Mouse (Mus musculus) liver, postnatal 0 days (tissue): ENCODE results near the gene Cyp2e1. TPM values are rescaled to one million over a fixed set of nuclear protein-coding genes. Genes with fewer than 3 reads are reported as not detected.

Source experiments
- ATAC-seq: fragments of 200-750 bp; cut with Nextera tagmentation; 2 replicates; pipeline ENCODE4 v1.8.0; 2017; ENCODE audit warnings: mild to moderate bottlenecking, moderate library complexity
- DNase-seq: peaks from one replicate; pipeline ENCODE4 v3.0.0-alpha.2; 2016
- H3K27ac ChIP-seq: fragments of 300-500 bp; sonication (generic); 2 replicates; pipeline ENCODE4 v1.5.1; 2014; ENCODE audit warnings: antibody characterized with exemption, moderate library complexity, mild to moderate bottlenecking, low read depth
- H3K27me3 ChIP-seq: fragments of 300-500 bp; sonication (generic); 2 replicates; pipeline ENCODE4 v1.6.1; 2014; ENCODE audit warnings: low read length, control low read depth, mixed read lengths; ENCODE audit not compliant: insufficient read depth
- H3K36me3 ChIP-seq: fragments of 300-500 bp; sonication (generic); replicated peaks from 2 replicates; pipeline ENCODE4 v1.6.1; 2014; ENCODE audit warnings: mild to moderate bottlenecking, control low read depth, low read length, moderate library complexity, mixed read lengths; ENCODE audit not compliant: insufficient read depth
- H3K4me1 ChIP-seq: fragments of 300-500 bp; sonication (generic); 2 replicates; pipeline ENCODE4 v1.6.1; 2014; ENCODE audit warnings: antibody characterized with exemption, mild to moderate bottlenecking, control low read depth; ENCODE audit not compliant: insufficient read depth
- H3K4me2 ChIP-seq: fragments of 300-500 bp; sonication (generic); 2 replicates; pipeline ENCODE4 v1.6.1; 2014; ENCODE audit warnings: low read depth, mild to moderate bottlenecking, low read length, moderate library complexity, mixed read lengths
- H3K4me3 ChIP-seq: fragments of 300-500 bp; sonication (generic); 2 replicates; pipeline ENCODE4 v1.5.1; 2014; ENCODE audit warnings: low read depth, low read length
- H3K9ac ChIP-seq: fragments of 300-500 bp; sonication (generic); replicated peaks from 2 replicates; pipeline ENCODE4 v1.6.1; 2014; ENCODE audit warnings: mild to moderate bottlenecking, moderate library complexity
- H3K9me3 ChIP-seq: fragments of 300-500 bp; sonication (generic); 2 replicates; pipeline ENCODE4 v1.6.1; 2016; ENCODE audit warnings: mild to moderate bottlenecking, control low read depth, low read length, mixed read lengths
- CTCF ChIP-seq: sonication (generic); IDR thresholded peaks from 2 replicates; pipeline ENCODE4 v1.5.1; 2016; ENCODE audit warnings: antibody characterized with exemption, low read depth
- EP300 ChIP-seq: IDR thresholded peaks from 2 replicates; pipeline ENCODE4 v1.6.1; 2016; ENCODE audit warnings: antibody characterized with exemption, low read depth, mild to moderate bottlenecking
- WGBS: fragments of 180-500 bp; shearing (Covaris S2); extraction: QIAGEN DNeasy Blood & Tissue Kit; methylation state at CpG from one replicate; pipeline ENCODE4 v1.1.7; 2014; ENCODE audit not compliant: insufficient replicate concordance; 5-methylcytosine and 5-hydroxymethylcytosine counted together
- polyA plus RNA-seq: library from polyadenylated mRNA; unstranded; fragments of >200 nt; fragmentation: Nextera tagmentation; extraction: Ambion mirVana; gene quantifications from 2 replicates; pipeline ENCODE4 v1.2.1, GENCODE M21; 2015

Gene Cyp2e1
- polyA plus RNA-seq, 1 experiment from 2014 or later: 556 TPM

GRCm38 (mm10) chr7:140798212-140798611 is 34.7 kb downstream of the Cyp2e1 start:
- TF ChIP-seq CTCF (no peak), EP300 (no peak)
- ATAC-seq (no peak), DNase-seq (no peak)
- no peak overlapping the region for H3K27ac ChIP-seq
- no peaks in the 10 kb centered on the region for H3K9me3 ChIP-seq
- 62% methylated on average over 2 of the region's 2 CpGs for WGBS
- no peaks in the 10 kb centered on the region for H3K36me3 ChIP-seq
- H3K9ac ChIP-seq: no peak overlapping the region
- no peak overlapping the region for H3K4me2 ChIP-seq
- H3K27me3 ChIP-seq: no peaks in the 10 kb centered on the region
- no peak overlapping the region for H3K4me3 ChIP-seq
- H3K4me1 ChIP-seq: no peaks in the 10 kb centered on the region

GRCm38 (mm10) chr7:140802629-140803028 is 39.1 kb downstream of the Cyp2e1 start:
- no peak overlapping the region for H3K4me2 ChIP-seq
- H3K4me1 ChIP-seq: no peaks in the 10 kb centered on the region
- no peak for DNase-seq
- H3K9me3 ChIP-seq: no peaks in the 10 kb centered on the region
- no peak overlapping the region for H3K27ac ChIP-seq
- H3K27me3 ChIP-seq: no peaks in the 10 kb centered on the region
- 77% methylated on average over 6 of the region's 6 CpGs for WGBS
- H3K9ac ChIP-seq: no peak overlapping the region
- no peaks in the 10 kb centered on the region for H3K36me3 ChIP-seq
- no peak overlapping the region for H3K4me3 ChIP-seq
- no peak for ATAC-seq
- TF ChIP-seq CTCF (no peak), EP300 (no peak)

- DNase-seq: peak; percentile 71
Observed at GRCm38 (mm10) chr7:140805704-140806103, 42.2 kb downstream of the Cyp2e1 start.

GRCm38 (mm10) chr7:140810496-140810895 is 47.0 kb downstream of the Cyp2e1 start:
- Histone ChIP-seq H3K27ac (no peak overlapping the region), H3K9me3 (no peaks in the 10 kb centered on the region), H3K27me3 (no peaks in the 10 kb centered on the region), H3K4me1 (no peaks in the 10 kb centered on the region), H3K9ac (no peak overlapping the region), H3K4me2 (no peak overlapping the region), H3K36me3 (no peaks in the 10 kb centered on the region), H3K4me3 (no peak overlapping the region)
- TF ChIP-seq CTCF: peak; percentile 32
- TF ChIP-seq EP300: no peak
- ATAC-seq (no peak), DNase-seq (no peak)
- 87% methylated on average over 6 of the region's 6 CpGs for WGBS

More at GRCm38 (mm10) chr7:140805704-140806103, 42.2 kb downstream of the Cyp2e1 start:
- TF ChIP-seq EP300 (no peak), CTCF (peak; percentile 88)
- no peaks in the 10 kb centered on the region for H3K36me3 ChIP-seq
- no peak overlapping the region for H3K4me3 ChIP-seq
- H3K27ac ChIP-seq: no peak overlapping the region
- no peaks in the 10 kb centered on the region for H3K27me3 ChIP-seq
- no peaks in the 10 kb centered on the region for H3K4me1 ChIP-seq
- no peak overlapping the region for H3K4me2 ChIP-seq
- 4% methylated on average over 1 of the region's 1 CpGs for WGBS
- H3K9ac ChIP-seq: no peak overlapping the region
- no peaks in the 10 kb centered on the region for H3K9me3 ChIP-seq
- peak; percentile 84 for ATAC-seq

GRCm38 (mm10) chr7:140811714-140812113 is 48.2 kb downstream of the Cyp2e1 start:
- no peak overlapping the region for H3K4me2 ChIP-seq
- no peak overlapping the region for H3K4me3 ChIP-seq
- H3K9ac ChIP-seq: no peak overlapping the region
- ATAC-seq (no peak), DNase-seq (no peak)
- H3K9me3 ChIP-seq: no peaks in the 10 kb centered on the region
- H3K4me1 ChIP-seq: no peaks in the 10 kb centered on the region
- WGBS: 83% methylated on average over 13 of the region's 13 CpGs
- no peak overlapping the region for H3K27ac ChIP-seq
- H3K27me3 ChIP-seq: no peaks in the 10 kb centered on the region
- TF ChIP-seq CTCF (no peak), EP300 (no peak)
- H3K36me3 ChIP-seq: no peaks in the 10 kb centered on the region

GRCm38 (mm10) chr7:140812850-140813249 is 49.3 kb downstream of the Cyp2e1 start:
- H3K27me3 ChIP-seq: no peaks in the 10 kb centered on the region
- H3K4me2 ChIP-seq: no peak overlapping the region
- no peaks in the 10 kb centered on the region for H3K9me3 ChIP-seq
- H3K27ac ChIP-seq: no peak overlapping the region
- TF ChIP-seq EP300 (no peak), CTCF (no peak)
- H3K9ac ChIP-seq: no peak overlapping the region
- no peak for DNase-seq
- 81% methylated on average over 12 of the region's 12 CpGs for WGBS
- no peak for ATAC-seq
- H3K4me3 ChIP-seq: no peak overlapping the region
- no peaks in the 10 kb centered on the region for H3K36me3 ChIP-seq
- H3K4me1 ChIP-seq: no peaks in the 10 kb centered on the region

- no peaks in the 10 kb centered on the region for H3K36me3 ChIP-seq
- TF ChIP-seq EP300 (no peak), CTCF (no peak)
- no peak for DNase-seq
Observed at GRCm38 (mm10) chr7:140820173-140820572, 56.6 kb downstream of the Cyp2e1 start.

More at GRCm38 (mm10) chr7:140820173-140820572, 56.6 kb downstream of the Cyp2e1 start:
- H3K9ac ChIP-seq: no peak overlapping the region
- no peaks in the 10 kb centered on the region for H3K9me3 ChIP-seq
- no peaks in the 10 kb centered on the region; the same call in 1 of the 2 replicates for H3K4me1 ChIP-seq
- H3K27me3 ChIP-seq: no peaks in the 10 kb centered on the region
- no peak overlapping the region for H3K27ac ChIP-seq
- no peak for ATAC-seq
- 71% methylated on average over 4 of the region's 4 CpGs for WGBS
- H3K4me2 ChIP-seq: no peak overlapping the region
- no peak overlapping the region for H3K4me3 ChIP-seq
